Comparison of ENCODE assay signal across 12 mouse cellular contexts in the genomic region with DNA sequence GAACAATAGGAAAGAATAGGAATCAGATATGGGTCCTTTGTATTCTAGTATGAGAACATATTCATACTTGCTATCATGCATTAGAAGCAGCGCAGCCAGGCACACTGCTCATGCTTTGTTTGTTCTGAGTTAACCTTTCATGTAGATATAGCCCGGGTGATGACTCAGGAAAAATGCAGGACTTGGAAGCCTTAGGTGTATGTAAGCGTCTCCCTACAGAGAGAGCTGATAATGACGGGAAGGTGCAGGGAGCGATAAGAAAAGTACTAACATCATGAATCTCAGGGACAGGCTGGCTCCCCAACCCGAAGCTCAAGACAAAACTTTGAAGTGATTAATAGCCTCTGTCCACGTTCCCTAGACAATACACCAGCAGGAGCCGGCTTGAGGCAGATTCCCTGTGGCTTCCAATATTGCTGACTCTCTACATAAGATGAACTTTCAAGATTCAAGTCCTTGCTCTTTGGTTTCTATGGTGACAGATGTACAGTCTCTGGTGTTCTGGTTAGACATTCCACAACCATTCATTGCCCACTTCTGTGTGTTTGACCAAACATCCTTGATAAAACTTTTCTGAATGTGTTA. TPM values are rescaled to one million over a fixed set of nuclear protein-coding genes. Genes with fewer than 3 reads are reported as not detected.
DNase-seq lines count a peak whose midpoint lies in the region; ATAC-seq and TF ChIP-seq lines count a peak whose summit lies in the region.
"Had no signal": no experiment of that assay in that cellular context is flagged by ENCODE, and none has a peak within 500 bp of the region (broad histone marks: within the 10 kb centered on the region; RNA-seq: fewer than 3 reads in every experiment).

No protein-coding gene starts in this region.

- 7% methylated on average over 8 of the region's 8 CpGs for WGBS in lung, embryonic 14.5 days
- 27% methylated on average over 8 of the region's 8 CpGs for WGBS in hindbrain, embryonic 16.5 days
- WGBS in small intestine, adult 2 months = 15% methylated on average over 8 of the region's 8 CpGs

- TF ChIP-seq POLR2A in small intestine, adult 2 months (IDR thresholded peaks at IDR 0.05; ENCODE audit: low read depth, low read length) = no peak

- ATAC-seq in lung, embryonic 14.5 days (ENCODE audit: insufficient read depth) = peak; percentile 38; the same call in 1 of the 2 replicates
- peak; percentile 50; the same call in 1 of the 2 replicates for ATAC-seq in hindbrain, embryonic 16.5 days
- ATAC-seq: inflammation-experienced regulatory T-cells, adult 6 months had no signal

- TF ChIP-seq CTCF in lung, embryonic 14.5 days (IDR thresholded peaks at IDR 0.05; ENCODE audit: low read depth) = no peak
- no peak for TF ChIP-seq CTCF in small intestine, adult 2 months (IDR thresholded peaks at IDR 0.05; ENCODE audit: extremely low read depth, insufficient read length, insufficient replicate concordance, low read depth, low read length)

- intact Hi-C loops in heart, postnatal 14 days (cut with DNase I) = no loop called here

- no peaks in the 10 kb centered on the region for H3K4me1 ChIP-seq in lung, embryonic 14.5 days (ENCODE audit: insufficient read depth)
- no peaks in the 10 kb centered on the region; the same call in 1 of the 2 replicates for H3K4me1 ChIP-seq in hindbrain, embryonic 16.5 days (ENCODE audit: control insufficient read depth, insufficient read depth, low read depth, low read length)
- peaks cover 2% of the 10 kb centered on the region; the same call in 1 of the 2 replicates for H3K4me1 ChIP-seq in small intestine, adult 2 months (ENCODE audit: control insufficient read depth, insufficient read depth, insufficient read length, low read length)

- H3K9ac ChIP-seq in lung, embryonic 14.5 days = no peak overlapping the region
- no peak overlapping the region for H3K9ac ChIP-seq in hindbrain, embryonic 16.5 days (ENCODE audit: low read depth, low read length)

- H3K27ac ChIP-seq in lung, embryonic 14.5 days (ENCODE audit: low read depth) = no peak overlapping the region
- no peak overlapping the region for H3K27ac ChIP-seq in hindbrain, embryonic 16.5 days (ENCODE audit: low read depth, low read length)
- peak overlapping the region; percentile 21; the same call in 1 of the 2 replicates for H3K27ac ChIP-seq in small intestine, adult 2 months (ENCODE audit: insufficient read depth, low read depth, low read length)

- H3K4me2 ChIP-seq in lung, embryonic 14.5 days = no peak overlapping the region
- no peak overlapping the region for H3K4me2 ChIP-seq in hindbrain, embryonic 16.5 days (ENCODE audit: low read length)

- H3K27me3 ChIP-seq in lung, embryonic 14.5 days (ENCODE audit: insufficient read depth, low read length) = no peaks in the 10 kb centered on the region
- no peaks in the 10 kb centered on the region for H3K27me3 ChIP-seq in hindbrain, embryonic 16.5 days (replicated peaks; ENCODE audit: control insufficient read depth, insufficient read depth, low read length)
- H3K27me3 ChIP-seq in small intestine, adult 2 months (ENCODE audit: control insufficient read depth, insufficient read depth, low read length) = no peaks in the 10 kb centered on the region
- H3K27me3 ChIP-seq: CH12.LX had no signal

- H3K36me3 ChIP-seq in lung, embryonic 14.5 days (ENCODE audit: insufficient read depth) = no peaks in the 10 kb centered on the region
- H3K36me3 ChIP-seq in hindbrain, embryonic 16.5 days (ENCODE audit: control insufficient read depth, insufficient read depth, low read length) = no peaks in the 10 kb centered on the region
- no peaks in the 10 kb centered on the region for H3K36me3 ChIP-seq in small intestine, adult 2 months (ENCODE audit: control insufficient read depth, insufficient read depth, low read length)

- DNase-seq in lung, embryonic 14.5 days = peak; percentile 18
- DNase-seq in lung, postnatal 4 days = no peak
- peak; percentile 13 for DNase-seq in c-Kit-positive CD71-positive TER-119-negative erythroid progenitor cells, embryonic 14.5 days (ENCODE audit: low read depth)
- no peak for DNase-seq in heart, postnatal 14 days
- no peak for DNase-seq in layer of hippocampus, adult 9-11 months
- DNase-seq: cerebellum, adult 9-11 months had no signal

- no peak overlapping the region for H3K4me3 ChIP-seq in lung, embryonic 14.5 days (ENCODE audit: low read depth, low read length)
- H3K4me3 ChIP-seq in hindbrain, embryonic 16.5 days (ENCODE audit: low read length) = no peak overlapping the region
- H3K4me3 ChIP-seq in small intestine, adult 2 months (ENCODE audit: low read depth, low read length) = no peak overlapping the region

- no peaks in the 10 kb centered on the region for H3K9me3 ChIP-seq in lung, embryonic 14.5 days (ENCODE audit: low read depth, low read length)
- H3K9me3 ChIP-seq in hindbrain, embryonic 16.5 days (ENCODE audit: control insufficient read depth, low read length) = no peaks in the 10 kb centered on the region

RNA-seq across cellular contexts. Expression of a gene that starts 26.8 kb away (rescaled TPM):
- not detected in 2 replicates for polyA plus RNA-seq in lung, embryonic 14.5 days (2014; fragmentation: Nextera tagmentation; extraction: Ambion mirVana)
- polyA plus RNA-seq in hindbrain, embryonic 16.5 days (2015; fragmentation: Nextera tagmentation; extraction: Ambion mirVana) = not detected in 2 replicates
- polyA plus RNA-seq in small intestine, adult 2 months (2012; rRNA removed) = not detected in 2 replicates
- not detected for total RNA-seq in heart, postnatal 14 days (2021)
- total RNA-seq: CH12.LX; heart, adult 8-10 months had no signal
- polyA plus RNA-seq: inflammation-experienced regulatory T-cells, adult 6 months; limb, embryonic 14.5 days had no signal

RNA-seq across cellular contexts. Expression of a gene that starts 48.9 kb away (rescaled TPM):
- polyA plus RNA-seq in lung, embryonic 14.5 days (2014; fragmentation: Nextera tagmentation; extraction: Ambion mirVana) = 13.5 and 14.5 TPM in 2 replicates
- polyA plus RNA-seq in hindbrain, embryonic 16.5 days (2015; fragmentation: Nextera tagmentation; extraction: Ambion mirVana) = 6.9 and 7.5 TPM in 2 replicates
- polyA plus RNA-seq in small intestine, adult 2 months (2012; rRNA removed) = 6.3 and 10.2 TPM in 2 replicates
- 1 to 10 TPM; 7.4 to 8.8 TPM for total RNA-seq in heart, postnatal 14 days (2021)

RNA-seq across cellular contexts. Expression of a gene that starts 49.7 kb away (rescaled TPM):
- polyA plus RNA-seq in lung, embryonic 14.5 days (2014; fragmentation: Nextera tagmentation; extraction: Ambion mirVana) = 18.9 and 21.8 TPM in 2 replicates
- polyA plus RNA-seq in hindbrain, embryonic 16.5 days (2015; fragmentation: Nextera tagmentation; extraction: Ambion mirVana) = 9.3 and 10.9 TPM in 2 replicates
- 4.0 and 5.4 TPM in 2 replicates for polyA plus RNA-seq in small intestine, adult 2 months (2012; rRNA removed)
- 10 to 100 TPM; 24.5 to 25.2 TPM for total RNA-seq in heart, postnatal 14 days (2021)

Comparison
In these comparisons a context has a peak if more than half of its experiments do, and no peak if none do; other contexts are left out.
1. DNase-seq: peak in lung, embryonic 14.5 days (single experiment) and c-Kit-positive CD71-positive TER-119-negative erythroid progenitor cells, embryonic 14.5 days (single experiment); none in lung, postnatal 4 days (0 of 2), heart, postnatal 14 days (0 of 2) and layer of hippocampus, adult 9-11 months (single experiment).